Mouse (Mus musculus) lung, postnatal 4 days (tissue): ENCODE measurements around the gene Armc2.
A peak's percentile ranks its signal among the peaks of the same experiment; 100 is the strongest.

Experiments used
- DNase-seq, 2 experiments: peaks; one replicate each; pipeline ENCODE4 v3.0.0; 2021

Armc2 gene

DNA sequence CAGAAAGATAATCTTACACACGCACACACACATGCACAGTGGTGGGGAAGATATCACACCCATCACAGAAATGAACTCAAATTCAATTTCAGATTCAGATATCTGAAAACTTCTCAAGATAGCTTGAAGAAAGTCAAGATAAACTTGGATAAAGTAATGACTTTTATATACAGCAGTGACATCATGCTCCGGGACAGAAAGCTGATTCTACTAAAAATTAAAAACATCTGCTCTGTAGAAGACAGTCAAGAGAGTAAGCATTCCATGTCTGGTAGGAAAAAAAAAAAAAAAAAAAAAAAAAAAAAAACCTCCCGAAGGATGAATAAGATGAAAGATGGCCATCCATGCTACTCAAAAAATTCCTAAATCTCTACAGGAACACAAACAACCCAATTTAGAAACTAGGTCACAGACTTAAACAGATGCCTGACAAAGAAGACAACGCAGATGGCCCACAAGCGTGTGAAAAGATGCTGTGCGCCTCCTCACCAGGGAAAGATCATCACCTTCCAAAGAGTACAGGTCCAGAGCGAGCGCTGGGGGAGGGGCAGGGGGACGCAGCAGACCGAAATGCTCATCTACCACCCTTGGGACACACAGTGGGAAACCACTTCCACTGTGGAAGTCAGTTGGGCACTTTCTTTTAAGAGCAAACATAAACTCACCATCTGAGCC, 7.3 kb downstream of the Armc2 start:
- DNase-seq = no peak

- DNase-seq = no peak
These were observed 13.0 kb downstream of the Armc2 start for GRCm38 (mm10) chr10:42005259-42005658.

DNA sequence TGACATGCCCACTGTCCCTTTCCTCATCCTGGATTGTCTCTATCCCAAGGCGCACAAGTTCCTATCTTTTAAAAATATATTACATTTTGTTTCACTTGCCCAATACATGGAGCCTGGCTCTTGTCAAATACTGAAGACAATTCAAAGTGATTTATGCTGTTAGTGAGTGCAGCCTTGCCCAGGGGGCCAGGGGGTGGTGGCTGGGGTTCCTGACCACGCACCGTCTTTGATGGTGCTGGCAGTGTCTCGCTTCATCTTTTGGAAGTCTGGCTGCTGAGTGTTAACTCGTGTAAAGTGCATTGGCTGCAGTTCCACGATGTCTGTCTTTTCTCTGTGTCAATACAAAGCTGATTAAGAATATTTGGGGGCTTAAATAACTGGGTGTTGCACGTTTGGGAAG, 13.6 kb downstream of the Armc2 start:
- DNase-seq = no peak

DNA sequence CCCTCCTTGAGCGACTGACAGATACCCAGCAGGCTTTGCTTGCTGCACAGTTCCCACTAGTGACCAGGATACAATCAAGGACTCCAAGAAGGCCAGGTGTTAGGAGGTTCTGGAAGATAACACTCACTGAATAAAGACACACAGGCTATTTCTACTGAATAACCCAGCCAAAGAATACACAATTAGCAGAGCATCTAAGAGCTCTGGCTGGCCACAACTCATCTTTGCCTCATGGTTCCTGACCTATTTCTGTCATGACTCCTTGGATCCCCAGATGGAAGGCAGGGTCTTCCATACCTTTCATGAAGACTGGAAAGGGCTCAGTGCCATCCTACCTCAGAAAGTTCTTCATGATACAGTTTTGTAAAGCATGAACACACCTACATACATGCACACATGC, 14.2 kb downstream of the Armc2 start:
- no peak for DNase-seq

DNA sequence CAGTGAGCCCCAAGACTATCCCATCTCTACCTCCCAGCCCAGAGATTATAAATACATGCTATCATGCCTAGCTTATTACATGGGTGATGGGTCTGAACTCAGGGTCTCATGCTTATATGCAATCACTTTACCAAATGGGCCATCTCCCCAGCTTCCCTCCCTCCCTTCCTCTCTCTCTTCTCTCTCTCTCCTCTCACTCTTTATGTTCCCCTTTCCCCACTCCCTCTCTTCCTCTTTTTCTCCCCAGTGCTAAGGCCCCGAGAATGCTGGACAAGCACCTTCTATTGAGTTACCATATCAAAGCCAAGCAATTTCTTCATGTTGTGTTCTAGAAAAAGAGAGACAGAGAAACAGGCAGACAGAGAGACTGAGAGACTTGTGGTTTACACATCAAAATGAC, 14.7 kb downstream of the Armc2 start:
- no peak for DNase-seq

- DNase-seq = no peak
These were observed 15.8 kb downstream of the Armc2 start for GRCm38 (mm10) chr10:42002436-42002835.

DNA sequence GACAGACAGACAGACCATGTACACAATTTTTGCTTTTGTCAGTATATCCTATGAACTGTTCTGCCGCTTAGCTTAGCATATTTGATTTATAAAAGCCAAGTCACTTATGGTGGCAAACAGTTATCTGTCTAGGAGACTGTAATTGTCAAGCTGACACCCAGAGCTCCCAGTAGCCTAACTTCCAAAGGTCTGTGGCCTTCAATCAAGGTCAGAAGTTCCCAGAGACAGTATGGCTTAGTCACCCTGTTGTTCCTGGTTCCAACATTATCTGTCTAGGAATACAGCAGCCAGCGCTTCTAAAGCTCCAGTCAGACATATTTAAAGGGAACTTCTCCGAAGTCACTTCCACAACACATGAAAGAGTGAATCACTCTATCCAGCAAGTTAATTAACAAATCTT, 17.0 kb downstream of the Armc2 start:
- no peak for DNase-seq

DNA sequence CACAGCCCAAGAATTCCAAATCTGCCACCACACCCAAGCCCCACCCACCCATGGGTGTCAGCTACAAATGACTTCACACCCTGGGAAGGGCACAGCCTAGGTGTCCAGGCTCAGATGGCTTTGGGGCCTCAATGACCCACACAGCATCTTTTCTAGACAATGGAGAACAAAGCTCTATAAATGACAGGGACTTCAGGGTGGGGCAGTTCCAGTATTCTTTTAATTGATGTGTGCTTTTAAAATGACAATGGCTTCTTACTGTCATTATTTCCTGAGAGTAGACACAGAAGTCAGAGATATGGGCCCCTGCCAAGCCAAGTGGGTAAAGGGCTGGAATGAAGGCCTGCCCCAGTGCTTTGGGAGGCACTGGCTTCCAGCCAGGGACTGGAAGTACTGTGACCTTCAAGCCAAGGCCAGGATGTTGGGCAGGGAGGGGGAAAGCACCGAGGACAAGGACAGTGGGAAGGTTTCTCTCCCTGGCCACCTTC, 20.5 kb downstream of the Armc2 start:
- DNase-seq = peak; percentile 74 to 87

DNA sequence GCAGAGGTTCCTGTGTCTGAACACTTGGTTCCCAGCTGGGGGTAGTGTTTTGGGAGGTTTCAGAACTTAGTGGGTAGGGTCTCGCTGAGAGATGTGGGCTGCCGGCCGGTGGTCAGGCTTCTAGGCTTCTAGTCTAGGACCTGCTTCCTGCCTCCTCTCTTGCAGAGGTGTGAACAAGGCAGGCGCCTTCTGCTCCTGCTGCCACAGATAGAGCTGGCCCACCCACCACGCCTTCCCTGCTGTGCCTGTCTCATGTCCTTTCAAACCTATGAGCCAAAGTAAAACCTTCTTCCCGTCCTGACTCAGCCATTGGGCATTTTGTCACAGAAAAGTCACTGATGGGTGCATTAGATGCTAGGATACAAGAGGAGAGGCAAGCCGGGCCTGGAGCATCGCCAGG, 22.1 kb downstream of the Armc2 start:
- DNase-seq = no peak

DNA sequence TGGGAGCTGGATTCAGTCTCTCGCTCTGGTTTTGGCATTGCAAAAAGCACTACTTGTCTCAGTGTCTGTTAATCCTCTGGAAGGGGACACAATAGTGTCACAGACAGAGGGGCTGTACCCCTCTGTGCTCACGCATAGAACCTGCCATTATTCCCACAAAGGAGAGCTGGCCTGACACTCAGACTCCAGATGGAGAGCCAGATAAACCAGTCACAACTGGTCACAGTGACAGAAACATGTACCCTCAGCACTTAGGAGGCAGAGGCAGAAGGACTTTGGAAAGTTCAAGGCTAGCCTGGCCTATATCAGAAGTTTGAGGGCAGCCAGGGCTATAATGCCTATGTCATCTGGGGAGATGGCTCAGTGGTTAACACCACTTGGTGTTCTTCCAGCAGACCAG, 23.2 kb downstream of the Armc2 start:
- DNase-seq = no peak

- no peak for DNase-seq
These were observed 23.7 kb downstream of the Armc2 start for GRCm38 (mm10) chr10:41994578-41994977.

DNA sequence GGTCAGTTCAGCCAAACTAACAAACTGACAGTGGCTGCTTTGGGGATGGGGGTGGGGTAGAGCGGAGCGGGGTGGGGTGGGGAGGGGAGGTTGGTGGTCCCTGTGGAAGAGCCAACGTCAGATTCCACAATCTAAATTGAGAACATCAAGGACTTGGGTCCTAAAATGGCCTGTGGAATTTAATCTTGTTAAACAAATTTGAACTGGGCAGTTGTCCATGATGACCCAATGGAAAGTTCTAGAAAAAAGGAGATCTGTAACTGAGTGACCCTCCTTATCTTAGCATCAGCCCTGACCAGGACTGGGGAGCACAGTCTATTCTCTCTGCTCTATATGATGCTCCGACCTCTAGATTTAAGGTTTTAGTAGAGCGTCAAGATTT, 26.2 kb downstream of the Armc2 start:
- DNase-seq = no peak

DNA sequence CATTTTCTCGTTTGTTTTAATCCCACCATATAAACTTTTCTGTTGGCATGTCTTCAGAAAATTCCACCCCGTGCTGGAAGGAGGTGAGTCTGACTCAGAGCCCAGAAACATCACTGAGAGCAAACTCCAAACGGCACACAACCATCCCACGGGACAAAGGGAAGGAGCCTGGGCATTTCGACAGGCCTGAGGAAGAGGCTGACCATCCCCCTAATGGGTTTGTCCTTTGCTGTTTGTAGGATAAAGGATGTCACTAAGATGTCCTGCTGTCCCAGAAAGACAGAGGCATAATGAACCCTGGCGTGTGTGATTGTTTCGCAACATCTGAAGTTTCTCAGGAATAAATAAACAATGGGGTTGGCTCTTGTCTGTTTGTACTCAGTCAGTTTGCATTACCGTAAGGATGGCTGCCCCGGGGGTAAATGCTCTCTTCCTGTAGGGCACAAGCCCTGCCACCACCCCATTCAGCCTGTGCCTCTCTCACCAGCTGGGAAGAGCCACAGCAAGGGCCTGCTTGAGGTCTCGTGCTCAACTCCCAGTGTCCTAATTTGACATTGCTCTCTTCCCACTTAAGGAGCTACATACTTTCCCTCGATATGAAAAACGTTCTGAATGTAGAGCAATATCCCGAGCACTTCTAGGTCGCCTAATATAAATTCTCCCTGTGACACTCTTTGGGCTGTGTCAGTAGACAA, 26.7 kb downstream of the Armc2 start:
- peak; percentile 40 to 64 for DNase-seq

GRCm38 (mm10) chr10:41990896-41991295, 27.3 kb downstream of the Armc2 start:
- peak in 1 of 2 experiments; percentile 35 for DNase-seq

DNA sequence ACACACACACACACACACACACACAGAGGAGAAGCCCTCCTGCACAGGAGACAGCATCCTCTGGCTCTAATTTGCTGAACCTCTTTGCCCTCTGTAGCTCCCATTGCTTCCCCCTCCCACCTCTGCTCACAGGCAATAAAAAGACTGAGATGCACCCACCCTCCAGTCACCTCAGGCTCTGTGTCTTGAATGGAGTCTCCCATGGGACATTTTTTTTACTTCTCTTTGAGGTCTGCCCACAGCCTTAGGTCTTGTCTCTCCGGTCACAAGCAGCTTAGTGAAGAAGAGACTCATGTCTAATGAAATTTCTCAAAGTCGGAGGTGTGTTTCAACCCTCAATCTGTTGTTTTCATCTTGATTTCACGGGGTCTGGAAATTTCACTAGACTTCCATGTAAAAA, 29.3 kb downstream of the Armc2 start:
- no peak for DNase-seq

DNA sequence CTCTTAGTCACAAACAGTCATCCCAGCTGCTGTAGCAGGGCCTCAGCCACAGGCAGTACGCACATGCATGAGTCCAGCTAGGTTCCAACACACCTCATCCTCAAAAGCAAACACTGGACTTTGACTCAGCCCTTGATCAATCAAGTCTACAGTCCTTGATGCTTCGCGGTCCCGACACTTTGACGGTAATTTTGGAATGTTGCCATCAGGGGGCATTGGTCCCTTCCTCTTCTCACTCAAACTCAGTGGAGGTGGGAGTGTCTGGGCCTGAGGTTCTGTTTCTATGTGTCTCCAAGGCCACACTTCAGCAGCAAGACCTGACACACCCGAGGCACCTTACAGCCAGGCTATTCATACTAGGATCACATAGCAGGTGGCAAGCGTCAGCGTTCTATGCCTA, 32.1 kb downstream of the Armc2 start:
- DNase-seq = no peak

DNA sequence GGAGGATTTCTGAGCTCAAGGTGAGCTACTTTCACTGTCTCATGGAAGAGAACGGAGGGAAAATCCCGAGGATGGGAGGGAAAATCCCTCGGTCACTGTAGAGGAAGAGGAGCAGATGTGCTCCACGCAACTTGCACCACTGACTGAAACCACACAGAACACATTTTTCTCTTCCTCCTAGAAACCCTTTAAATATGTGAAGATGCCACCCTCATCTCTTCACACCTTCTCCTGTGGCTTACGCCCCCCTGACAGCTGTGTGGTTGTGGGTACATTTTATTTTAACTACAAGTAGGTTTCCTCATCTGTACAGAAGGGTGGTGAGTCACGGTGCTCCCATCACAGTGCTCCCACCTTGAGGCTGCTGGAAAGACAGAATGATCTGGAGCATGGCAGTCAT, 34.0 kb downstream of the Armc2 start:
- no peak for DNase-seq

- no peak for DNase-seq
These were observed 35.4 kb downstream of the Armc2 start for GRCm38 (mm10) chr10:41982821-41983220.

DNA sequence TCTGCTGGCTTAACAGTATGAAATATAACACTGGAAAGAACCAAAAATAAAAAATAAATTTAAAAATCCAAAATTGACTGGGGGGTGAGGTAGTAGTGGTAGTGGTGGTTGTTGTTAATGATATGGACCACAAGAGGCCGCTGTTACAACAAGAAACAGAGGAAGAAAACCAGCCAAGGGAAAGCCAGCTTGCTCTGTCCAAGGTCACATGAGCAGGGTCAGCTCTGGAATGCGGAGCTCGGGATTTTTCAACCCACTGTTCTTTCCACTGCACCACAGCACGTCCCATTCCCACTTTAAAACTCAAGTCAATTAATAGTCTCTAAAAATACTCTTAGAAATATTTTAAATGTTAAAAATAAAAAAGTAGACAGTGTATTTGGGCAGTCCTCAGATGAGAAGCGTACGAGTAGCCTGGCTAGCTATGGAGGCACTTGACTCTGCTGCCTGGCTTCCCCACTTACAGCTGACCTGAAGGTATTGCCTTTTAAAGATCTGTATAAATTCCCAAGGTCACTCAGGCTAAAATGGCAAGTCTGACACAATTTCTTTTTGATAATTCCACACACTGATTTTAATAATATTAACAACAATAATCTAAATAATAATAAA, 37.4 kb downstream of the Armc2 start:
- DNase-seq = peak; percentile 71 to 76

DNA sequence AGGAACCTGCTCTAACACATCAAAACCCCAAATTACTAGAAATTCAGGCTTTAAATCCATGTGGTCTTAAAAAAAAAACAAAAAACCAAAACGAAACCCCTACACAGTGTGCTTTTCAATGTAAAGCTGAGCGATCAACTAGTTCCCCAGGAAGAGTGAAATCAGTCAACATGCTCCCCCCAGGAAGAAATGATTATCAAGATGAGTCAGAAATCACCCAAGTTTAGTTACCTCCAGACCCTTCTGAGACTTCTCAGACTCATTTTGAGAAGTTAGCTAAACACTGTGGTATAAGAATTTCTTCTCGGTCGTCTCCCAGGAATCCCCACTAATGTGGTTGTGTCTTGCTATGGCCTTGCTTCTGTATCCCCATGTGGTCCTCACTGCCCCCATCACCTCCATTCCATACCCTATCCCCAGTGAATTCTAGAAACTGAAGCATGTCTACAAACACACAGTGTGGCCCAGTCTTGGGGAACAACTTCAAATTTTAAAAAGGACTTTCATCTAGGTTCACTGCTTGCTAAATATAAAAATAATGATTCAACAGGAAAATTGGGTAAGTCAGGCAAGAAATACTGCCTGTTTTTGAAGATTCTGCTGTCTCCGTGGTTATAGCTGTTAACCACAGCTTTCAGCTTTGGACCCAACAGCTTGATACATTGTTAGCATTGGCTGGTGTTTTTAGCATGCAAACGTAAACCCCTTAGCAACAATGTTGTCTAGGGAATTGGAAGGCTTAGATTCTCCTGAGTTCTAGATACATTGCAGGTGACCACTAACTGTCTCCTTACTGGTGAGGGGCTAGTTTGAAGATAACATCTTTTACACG, 39.6 kb downstream of the Armc2 start:
- no peak for DNase-seq

GRCm38 (mm10) chr10:41972676-41973075, 45.6 kb downstream of the Armc2 start:
- no peak for DNase-seq

DNA sequence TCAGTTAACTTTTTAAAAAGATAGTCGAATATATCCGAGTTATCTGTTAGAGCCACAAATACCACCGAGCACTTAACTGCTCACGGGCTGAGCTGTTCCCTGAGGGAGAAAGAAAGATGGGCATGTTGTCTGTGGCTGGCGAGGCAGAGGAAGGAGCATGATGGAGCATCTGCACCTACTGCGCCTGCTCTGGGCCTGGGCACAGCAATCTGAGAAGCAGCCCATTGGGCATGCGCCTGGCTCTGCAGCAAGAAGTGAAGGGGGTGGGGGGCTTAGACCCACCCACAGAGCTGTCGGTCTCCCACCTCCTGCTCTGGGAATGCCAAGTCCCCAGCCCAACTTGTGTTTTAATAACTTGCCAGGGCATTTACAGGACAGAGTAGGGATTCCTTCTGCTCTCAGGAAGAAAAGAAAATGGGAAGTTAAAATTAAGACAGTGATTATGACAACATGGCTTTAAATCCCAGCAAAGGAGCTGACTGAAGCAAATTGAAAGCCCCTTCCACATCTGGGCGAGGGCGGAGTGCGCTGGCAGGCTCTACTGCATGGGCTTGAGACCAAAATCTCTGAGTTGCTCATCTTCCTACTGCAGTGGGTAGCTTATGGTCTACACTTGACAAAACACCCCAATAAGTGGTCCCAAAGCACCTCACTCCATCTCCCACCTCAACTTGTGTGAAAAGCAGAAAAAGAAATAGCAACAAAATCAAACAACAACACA, 50.2 kb downstream of the Armc2 start:
- DNase-seq = no peak

DNA sequence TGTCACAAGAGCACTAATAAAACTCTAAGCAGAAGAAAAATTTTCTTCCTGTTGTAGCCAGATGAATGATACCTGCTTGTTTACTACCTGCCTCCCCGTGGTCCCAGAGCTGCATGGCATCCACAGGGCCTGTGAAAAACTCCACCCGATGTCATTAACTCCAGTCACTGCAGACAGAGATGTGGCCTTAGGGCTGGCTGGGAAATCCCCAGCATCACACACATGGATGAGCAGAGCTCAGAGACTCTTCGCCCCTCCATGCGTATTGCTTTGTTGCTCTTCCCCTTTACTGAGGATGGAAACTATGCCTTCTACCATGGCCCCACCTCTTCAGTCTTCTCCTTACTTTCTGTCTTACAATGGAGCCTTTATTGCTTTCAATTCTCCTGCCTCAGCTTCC, 55.5 kb downstream of the Armc2 start:
- no peak for DNase-seq
